Mouse (Mus musculus) embryonic facial prominence, embryonic 15.5 days (tissue): ENCODE measurements at regions not wholly inside any gene's neighbourhood (a gene's known extent, or its start where the extent isn't known, plus 50 kb on each side); places are given as distances from the start of the nearest gene placed in this dataset.

ENCODE experiments used
- ATAC-seq: fragments of 200-750 bp; cut with Nextera tagmentation; 2 replicates; pipeline ENCODE4 v1.8.0; 2017; ENCODE audit warnings: low read depth, moderate TSS enrichment; ENCODE audit not compliant: insufficient number of reproducible peaks, low FRiP score, low TSS enrichment
- H3K27ac ChIP-seq: fragments of 300-500 bp; sonication (generic); replicated peaks from 2 replicates; pipeline ENCODE4 v1.5.1; 2015; ENCODE audit warnings: mild to moderate bottlenecking, inconsistent platforms
- H3K27me3 ChIP-seq: fragments of 300-500 bp; sonication (generic); 2 replicates; pipeline ENCODE4 v1.6.1; 2015; ENCODE audit warnings: inconsistent platforms
- H3K36me3 ChIP-seq: fragments of 300-500 bp; sonication (generic); 2 replicates; pipeline ENCODE4 v1.6.1; 2015; ENCODE audit warnings: mild to moderate bottlenecking, inconsistent platforms
- H3K4me1 ChIP-seq: fragments of 300-500 bp; sonication (generic); 2 replicates; pipeline ENCODE4 v1.6.1; 2015; ENCODE audit warnings: inconsistent platforms
- H3K4me2 ChIP-seq: fragments of 300-500 bp; sonication (generic); replicated peaks from 2 replicates; pipeline ENCODE4 v1.6.1; 2015; ENCODE audit warnings: mild to moderate bottlenecking, inconsistent platforms
- H3K4me3 ChIP-seq: fragments of 300-500 bp; sonication (generic); replicated peaks from 2 replicates; pipeline ENCODE4 v1.5.1; 2015; ENCODE audit warnings: mild to moderate bottlenecking, inconsistent platforms
- H3K9ac ChIP-seq: fragments of 300-500 bp; sonication (generic); 2 replicates; pipeline ENCODE4 v1.6.1; 2015; ENCODE audit warnings: inconsistent platforms
- H3K9me3 ChIP-seq: fragments of 300-500 bp; sonication (generic); replicated peaks from 2 replicates; pipeline ENCODE4 v1.6.1; 2016; ENCODE audit warnings: inconsistent platforms
- WGBS: fragments of 180-500 bp; shearing (Covaris S2); methylation state at CpG from one replicate; pipeline ENCODE4 v1.1.7; 2015; 5-methylcytosine and 5-hydroxymethylcytosine counted together

DNA sequence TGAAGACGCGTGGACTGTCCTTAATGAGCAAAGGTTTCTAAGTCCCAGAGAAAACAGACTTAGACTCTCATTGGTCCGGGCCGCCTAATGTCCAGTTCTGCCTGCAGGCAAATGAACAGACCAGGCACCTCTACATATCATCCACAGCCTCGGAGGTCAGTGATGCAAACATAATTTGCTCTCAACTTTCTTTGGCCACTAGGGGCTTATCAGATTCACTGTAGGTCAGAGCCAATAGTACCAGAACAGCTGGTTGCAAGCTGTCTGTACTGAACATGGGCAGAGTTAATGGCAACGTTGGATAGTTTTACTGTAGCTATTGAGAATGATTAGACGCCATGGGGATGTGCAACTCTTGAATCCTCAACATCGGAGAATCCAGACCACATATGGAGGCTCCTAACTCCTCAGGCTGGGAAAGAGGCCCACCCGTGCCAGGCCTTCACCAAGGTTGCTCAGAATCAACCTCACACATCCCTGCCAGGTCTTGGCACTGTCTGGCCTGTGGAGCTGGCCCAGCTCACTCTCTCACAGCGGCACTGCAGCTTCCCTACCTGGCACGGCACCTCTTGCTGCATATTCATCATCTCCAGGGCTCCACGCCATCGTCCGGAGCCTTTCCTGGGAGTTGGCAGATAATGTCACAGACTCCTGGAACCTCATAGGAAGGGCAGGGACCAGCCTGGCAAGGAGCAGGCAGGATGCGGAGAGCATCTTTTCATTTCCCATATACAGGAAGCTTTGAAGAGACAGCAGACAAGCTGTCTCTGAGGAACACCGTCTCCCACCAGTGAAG is 228.1 kb downstream of the Gm4791 start:
- ATAC-seq = no peak
- no peaks in the 10 kb centered on the region for H3K27me3 ChIP-seq

DNA sequence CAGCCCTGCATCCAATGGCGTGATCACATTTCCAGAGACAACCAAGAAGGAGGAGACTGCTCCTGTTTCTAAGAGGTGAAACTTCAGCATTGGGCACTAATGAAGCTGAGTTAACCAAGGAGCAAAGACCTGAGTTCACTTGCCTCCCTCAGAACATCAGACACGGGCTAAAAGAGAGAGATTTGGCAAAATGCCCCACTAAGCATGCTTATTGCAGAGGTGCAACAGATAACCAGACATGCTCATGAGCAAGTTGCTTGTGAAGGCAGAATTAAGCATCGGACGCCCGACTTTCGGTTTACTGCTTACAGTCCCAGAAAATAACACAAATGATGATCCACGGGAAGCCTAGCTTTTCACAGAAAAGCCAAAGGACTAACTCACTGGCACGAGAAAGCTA is 228.8 kb downstream of the Gm4791 start:
- no peaks in the 10 kb centered on the region for H3K36me3 ChIP-seq

More for the DNA sequence above, 228.1 kb downstream of the Gm4791 start:
- H3K4me2 ChIP-seq = no peak overlapping the region
- H3K9me3 ChIP-seq = no peaks in the 10 kb centered on the region
- WGBS = 76% methylated on average over 16 of the region's 16 CpGs
- H3K27ac ChIP-seq = no peak overlapping the region
- no peaks in the 10 kb centered on the region for H3K4me1 ChIP-seq
- no peak overlapping the region for H3K9ac ChIP-seq
- no peaks in the 10 kb centered on the region for H3K36me3 ChIP-seq
- no peak overlapping the region for H3K4me3 ChIP-seq

DNA sequence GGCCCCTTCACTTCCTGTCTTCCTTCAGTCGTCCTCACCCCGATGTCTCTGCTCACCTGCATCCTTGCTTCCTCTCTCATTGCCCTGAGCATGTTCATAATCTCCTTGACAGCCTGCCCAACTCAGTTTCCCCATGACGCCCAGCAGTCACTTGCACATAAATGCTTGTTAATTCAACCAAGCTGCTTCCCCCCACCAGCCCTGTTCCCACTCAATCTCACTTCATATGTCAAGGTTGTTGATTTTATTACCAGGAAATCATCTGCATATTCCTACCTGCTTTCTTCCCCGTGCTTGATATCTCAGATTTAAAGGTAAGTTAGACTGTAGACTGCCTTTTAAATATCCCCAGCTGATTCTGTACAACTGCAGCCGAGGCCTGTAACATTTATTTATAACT is 230.2 kb downstream of the Gm4791 start:
- Histone ChIP-seq H3K9ac (no peak overlapping the region), H3K27ac (no peak overlapping the region), H3K27me3 (no peaks in the 10 kb centered on the region), H3K4me1 (no peaks in the 10 kb centered on the region), H3K4me2 (no peak overlapping the region), H3K9me3 (no peaks in the 10 kb centered on the region), H3K36me3 (no peaks in the 10 kb centered on the region), H3K4me3 (no peak overlapping the region)
- ATAC-seq = no peak
- WGBS = 45% methylated on average over 5 of the region's 5 CpGs

More for the DNA sequence above, 228.8 kb downstream of the Gm4791 start:
- no peaks in the 10 kb centered on the region for H3K9me3 ChIP-seq
- WGBS = 77% methylated on average over 8 of the region's 8 CpGs
- no peak overlapping the region for H3K4me2 ChIP-seq
- no peak overlapping the region for H3K27ac ChIP-seq
- H3K4me1 ChIP-seq = no peaks in the 10 kb centered on the region
- no peaks in the 10 kb centered on the region for H3K27me3 ChIP-seq
- no peak overlapping the region for H3K9ac ChIP-seq
- no peak overlapping the region for H3K4me3 ChIP-seq
- no peak for ATAC-seq

- 79% methylated on average over 6 of the region's 6 CpGs for WGBS
- H3K4me2 ChIP-seq = no peak overlapping the region
- ATAC-seq = no peak
Measured at GRCm38 (mm10) chr9:47229296-47229695, 230.8 kb downstream of the Gm4791 start.

GRCm38 (mm10) chr9:47240950-47241349 is 242.4 kb downstream of the Gm4791 start:
- H3K9me3 ChIP-seq = no peaks in the 10 kb centered on the region
- WGBS = 93% methylated on average over 8 of the region's 8 CpGs
- no peaks in the 10 kb centered on the region for H3K36me3 ChIP-seq
- no peak overlapping the region for H3K27ac ChIP-seq
- no peak overlapping the region for H3K4me2 ChIP-seq
- H3K4me3 ChIP-seq = no peak overlapping the region
- no peaks in the 10 kb centered on the region for H3K27me3 ChIP-seq
- no peaks in the 10 kb centered on the region for H3K4me1 ChIP-seq
- no peak for ATAC-seq
- H3K9ac ChIP-seq = no peak overlapping the region

More at GRCm38 (mm10) chr9:47229296-47229695, 230.8 kb downstream of the Gm4791 start:
- Histone ChIP-seq H3K27ac (no peak overlapping the region), H3K4me3 (no peak overlapping the region), H3K4me1 (no peaks in the 10 kb centered on the region), H3K36me3 (no peaks in the 10 kb centered on the region), H3K27me3 (no peaks in the 10 kb centered on the region), H3K9me3 (no peaks in the 10 kb centered on the region), H3K9ac (no peak overlapping the region)

- 87% methylated on average over 6 of the region's 6 CpGs for WGBS
- Histone ChIP-seq H3K4me3 (no peak overlapping the region), H3K4me1 (no peaks in the 10 kb centered on the region), H3K9me3 (no peaks in the 10 kb centered on the region), H3K9ac (no peak overlapping the region), H3K4me2 (no peak overlapping the region), H3K27me3 (no peaks in the 10 kb centered on the region), H3K36me3 (no peaks in the 10 kb centered on the region), H3K27ac (no peak overlapping the region)
- no peak for ATAC-seq
Measured at GRCm38 (mm10) chr9:47242051-47242450, 243.5 kb downstream of the Gm4791 start.

DNA sequence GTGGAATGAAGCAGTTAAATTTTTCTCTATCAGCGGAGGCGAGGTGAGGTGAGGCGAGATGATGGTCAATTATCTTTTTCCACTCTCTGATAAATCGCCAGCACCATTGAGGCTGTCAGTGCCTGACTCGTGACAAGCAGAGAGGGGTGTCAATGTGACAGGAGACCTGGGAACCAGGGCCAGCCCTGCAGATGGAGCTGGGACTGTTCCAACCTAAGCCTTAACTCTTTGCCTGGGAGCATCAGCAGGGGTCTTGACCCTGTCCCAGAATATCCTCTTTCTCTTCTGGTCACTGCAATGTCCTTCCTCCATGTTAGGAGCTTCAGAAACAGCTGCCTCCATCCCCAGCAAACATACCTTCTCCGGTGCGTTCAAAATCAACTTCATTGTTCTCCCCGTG is 244.0 kb downstream of the Gm4791 start:
- Histone ChIP-seq H3K36me3 (no peaks in the 10 kb centered on the region), H3K27ac (no peak overlapping the region), H3K4me1 (no peaks in the 10 kb centered on the region), H3K27me3 (no peaks in the 10 kb centered on the region), H3K9me3 (no peaks in the 10 kb centered on the region), H3K9ac (no peak overlapping the region), H3K4me2 (no peak overlapping the region), H3K4me3 (no peak overlapping the region)
- 77% methylated on average over 8 of the region's 8 CpGs for WGBS
- ATAC-seq = no peak

GRCm38 (mm10) chr9:47249029-47249428 is 250.5 kb downstream of the Gm4791 start:
- Histone ChIP-seq H3K9ac (no peak overlapping the region), H3K4me1 (peaks cover 4% of the 10 kb centered on the region; the same call in 1 of the 2 replicates), H3K4me3 (no peak overlapping the region), H3K27ac (no peak overlapping the region), H3K4me2 (no peak overlapping the region), H3K9me3 (no peaks in the 10 kb centered on the region), H3K36me3 (no peaks in the 10 kb centered on the region), H3K27me3 (no peaks in the 10 kb centered on the region)
- ATAC-seq = no peak
- 55% methylated on average over 3 of the region's 3 CpGs for WGBS

DNA sequence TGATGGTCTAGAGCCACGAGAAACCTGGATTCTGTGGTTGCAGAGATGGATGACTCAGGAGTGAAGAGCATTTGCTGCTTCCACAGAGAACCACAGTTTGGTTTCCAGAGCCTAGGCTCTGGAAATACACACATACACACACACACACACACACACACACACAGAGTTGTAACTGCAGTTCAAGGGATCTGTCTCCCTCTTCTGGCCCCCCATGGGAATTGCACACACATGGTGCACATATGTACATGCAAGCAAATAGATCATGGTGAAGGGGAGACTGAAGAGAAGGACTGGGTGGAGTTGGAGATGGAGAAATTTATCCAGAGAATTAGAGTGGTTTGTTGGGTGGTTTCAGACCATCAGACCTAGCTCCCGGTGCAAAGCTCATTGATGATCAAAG is 252.6 kb downstream of the Gm4791 start:
- H3K9ac ChIP-seq = no peak overlapping the region
- H3K27me3 ChIP-seq = no peaks in the 10 kb centered on the region
- ATAC-seq = no peak
- peaks cover 4% of the 10 kb centered on the region; the same call in 1 of the 2 replicates for H3K4me1 ChIP-seq
- no peak overlapping the region for H3K4me3 ChIP-seq
- no peak overlapping the region for H3K4me2 ChIP-seq
- 88% methylated on average over 2 of the region's 2 CpGs for WGBS
- H3K27ac ChIP-seq = no peak overlapping the region
- H3K9me3 ChIP-seq = no peaks in the 10 kb centered on the region
- no peaks in the 10 kb centered on the region for H3K36me3 ChIP-seq

DNA sequence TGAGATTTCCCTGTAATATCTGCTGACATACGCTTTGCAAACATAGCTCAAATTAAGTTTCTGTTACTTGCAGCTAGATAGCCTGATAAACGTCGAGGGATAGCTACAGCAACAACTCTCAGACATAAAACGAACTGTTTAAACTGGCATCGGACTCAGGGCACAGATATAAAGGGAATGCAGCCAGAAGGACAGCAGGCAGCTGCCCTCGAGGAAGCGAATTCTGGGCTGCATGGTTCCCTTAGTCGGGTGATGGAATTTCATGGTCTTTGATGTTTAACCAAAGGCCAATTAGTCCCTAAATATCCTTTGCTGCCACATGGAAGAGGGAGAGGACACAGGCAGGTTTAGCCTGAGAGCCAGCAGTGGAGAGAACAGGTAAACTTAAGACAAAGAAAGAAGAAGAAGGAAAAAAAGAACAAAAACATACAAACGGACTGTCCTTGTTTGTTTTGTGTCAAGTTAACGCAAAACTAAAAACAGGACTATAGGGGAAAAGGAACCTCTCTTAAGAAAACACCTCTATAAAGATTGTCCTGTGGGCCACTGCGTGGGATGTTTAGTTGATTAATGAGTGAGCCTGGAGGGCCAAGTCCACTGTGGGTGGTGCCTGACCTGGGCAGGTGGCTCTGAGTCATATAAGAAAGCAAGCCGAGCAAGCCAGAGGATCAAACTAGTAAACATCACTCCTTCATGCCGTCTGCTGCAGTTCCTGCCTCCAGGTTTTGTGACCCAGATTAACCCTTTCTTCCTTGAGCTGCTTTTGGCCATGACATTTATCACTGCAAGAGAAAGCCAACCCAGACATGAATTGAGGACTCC is 255.5 kb downstream of the Gm4791 start:
- Histone ChIP-seq H3K4me3 (no peak overlapping the region), H3K4me1 (peaks cover 3% of the 10 kb centered on the region; the same call in 1 of the 2 replicates), H3K9me3 (no peaks in the 10 kb centered on the region), H3K27me3 (no peaks in the 10 kb centered on the region), H3K36me3 (no peaks in the 10 kb centered on the region), H3K27ac (no peak overlapping the region), H3K4me2 (no peak overlapping the region), H3K9ac (no peak overlapping the region)
- ATAC-seq = no peak
- 35% methylated on average over 13 of the region's 13 CpGs for WGBS

DNA sequence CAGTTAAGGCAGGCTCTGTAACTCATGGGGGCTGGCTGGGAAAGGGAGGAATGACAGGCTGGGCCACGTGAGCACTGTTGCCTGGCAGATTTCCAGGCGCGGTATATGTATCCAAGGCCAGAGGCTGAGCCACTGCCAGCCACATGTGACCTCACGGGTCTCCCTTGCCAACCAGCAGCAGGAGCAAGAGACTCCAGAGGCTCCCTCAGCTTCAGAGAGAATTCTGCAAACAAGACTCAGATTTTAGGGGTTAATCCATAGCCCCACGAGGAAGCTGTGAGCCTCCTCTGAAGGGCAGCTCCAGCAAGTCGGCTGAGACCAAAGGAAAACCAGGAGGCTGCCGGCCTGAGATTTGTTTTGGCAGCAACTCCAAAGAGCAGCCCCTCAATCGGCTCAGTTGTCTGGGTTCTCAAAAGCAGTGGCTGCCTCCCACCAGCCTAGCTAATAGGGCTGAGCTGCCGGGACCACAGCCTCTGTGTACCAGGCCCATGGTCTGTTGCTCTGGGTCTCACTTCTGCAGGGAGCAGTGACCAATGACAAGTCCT is 264.0 kb upstream of the Cadm1 start:
- Histone ChIP-seq H3K4me3 (no peak overlapping the region), H3K4me2 (no peak overlapping the region), H3K36me3 (no peaks in the 10 kb centered on the region), H3K9ac (no peak overlapping the region), H3K27me3 (no peaks in the 10 kb centered on the region), H3K4me1 (peaks cover 10% of the 10 kb centered on the region), H3K9me3 (no peaks in the 10 kb centered on the region), H3K27ac (no peak overlapping the region)
- ATAC-seq = 0 out of 2 replicates have a peak, but pooled peaks have one; percentile 58
- 33% methylated on average over 9 of the region's 9 CpGs for WGBS
